Mouse (Mus musculus): Measurements from ENCODE around the gene Pvrig.

DNA sequence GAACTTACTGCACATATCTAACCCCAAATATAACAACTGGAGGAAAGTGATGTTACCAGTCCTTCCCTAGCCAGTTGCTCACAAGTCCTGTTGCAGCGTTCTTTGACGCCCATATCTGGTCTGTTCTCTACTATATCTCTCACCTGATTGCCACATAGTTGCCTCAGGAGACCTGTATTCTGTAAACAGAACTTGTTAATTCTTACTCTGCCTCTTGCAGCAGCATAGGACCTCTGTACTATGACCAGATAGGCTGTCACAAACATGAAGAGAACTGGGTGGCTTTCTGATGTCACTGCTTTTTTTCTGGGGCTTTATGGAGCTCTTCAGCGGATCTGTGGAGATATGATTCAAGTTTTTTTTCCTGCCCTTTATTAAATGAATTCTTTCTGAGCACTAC is 29.0 kb upstream of the Pvrig start:
- no peak for TF ChIP-seq CTCF (IDR thresholded peaks at IDR 0.05; ENCODE audit: extremely low read depth, insufficient read depth, insufficient read length, insufficient replicate concordance)
- no peak for TF ChIP-seq POLR2A (IDR thresholded peaks at IDR 0.05; ENCODE audit: low read depth, low read length)

Data from spleen, adult 2 months (tissue).